Mouse (Mus musculus): Measurements from ENCODE around the gene Laptm5.

The Laptm5 gene

GRCm38 (mm10) chr4:130899782-130900427, 13.0 kb upstream of the Laptm5 start:
- no peak for DNase-seq

- peak; percentile 17 to 44 for DNase-seq
These were observed 12.2 kb upstream of the Laptm5 start for GRCm38 (mm10) chr4:130900746-130901145.

GRCm38 (mm10) chr4:130902289-130902781, 10.6 kb upstream of the Laptm5 start:
- no peak for DNase-seq

- no peak for DNase-seq
These were observed 7.9 kb upstream of the Laptm5 start for GRCm38 (mm10) chr4:130905025-130905424.

GRCm38 (mm10) chr4:130905882-130906281, 7.0 kb upstream of the Laptm5 start:
- DNase-seq = no peak

GRCm38 (mm10) chr4:130906296-130906695, 6.6 kb upstream of the Laptm5 start:
- peak; percentile 55 to 60 for DNase-seq

GRCm38 (mm10) chr4:130907200-130908069, 5.5 kb upstream of the Laptm5 start:
- no peak for DNase-seq

- no peak for DNase-seq
These were observed 4.8 kb upstream of the Laptm5 start for GRCm38 (mm10) chr4:130908133-130908532.

GRCm38 (mm10) chr4:130909167-130909874, 3.6 kb upstream of the Laptm5 start:
- no peak for DNase-seq

GRCm38 (mm10) chr4:130910666-130911065, 2.3 kb upstream of the Laptm5 start:
- DNase-seq = no peak

- DNase-seq = no peak
These were observed 299 bp upstream of the Laptm5 start for GRCm38 (mm10) chr4:130912626-130913025.

- DNase-seq = no peak
These were observed 586 bp downstream of the Laptm5 start for GRCm38 (mm10) chr4:130913511-130913910.

GRCm38 (mm10) chr4:130914011-130914410, 1.1 kb downstream of the Laptm5 start:
- no peak for DNase-seq

- no peak for DNase-seq
These were observed 1.6 kb downstream of the Laptm5 start for GRCm38 (mm10) chr4:130914527-130914926.

- no peak for DNase-seq
These were observed 2.2 kb downstream of the Laptm5 start for GRCm38 (mm10) chr4:130915006-130915667.

GRCm38 (mm10) chr4:130915668-130916035, 2.7 kb downstream of the Laptm5 start:
- DNase-seq = no peak

GRCm38 (mm10) chr4:130916639-130917038, 3.7 kb downstream of the Laptm5 start:
- no peak for DNase-seq

- DNase-seq = no peak
These were observed 4.6 kb downstream of the Laptm5 start for GRCm38 (mm10) chr4:130917564-130917963.

- DNase-seq = no peak
These were observed 6.2 kb downstream of the Laptm5 start for GRCm38 (mm10) chr4:130918805-130919749.

- no peak for DNase-seq
These were observed 6.9 kb downstream of the Laptm5 start for GRCm38 (mm10) chr4:130919750-130920356.

Measured in cerebellum, postnatal 36 days (tissue).